Mouse (Mus musculus): Measurements from ENCODE around the gene Hist1h1t.

DNA sequence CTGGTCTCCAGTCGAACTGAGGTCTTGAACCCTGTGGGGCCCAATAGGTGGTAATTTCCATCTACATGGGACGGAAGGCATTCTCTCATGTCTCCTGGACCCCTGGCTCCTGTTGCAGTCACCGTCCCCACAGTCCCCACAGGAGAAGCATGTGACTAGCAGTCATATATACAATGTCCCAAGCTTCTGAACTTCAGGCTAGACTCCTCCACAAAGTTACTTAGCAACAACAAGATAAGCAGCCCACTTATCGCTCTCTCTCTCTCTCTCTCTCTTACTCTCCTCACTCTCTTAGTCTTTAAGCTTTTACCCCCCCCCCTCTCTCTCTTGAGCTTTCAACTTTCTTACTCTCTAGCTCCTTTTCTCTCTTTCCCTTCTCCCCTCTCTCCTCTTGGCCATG, 28.6 kb downstream of the Hist1h1t start:
- TF ChIP-seq CTCF (IDR thresholded peaks at IDR 0.05; ENCODE audit: borderline replicate concordance, control insufficient read depth, extremely low read depth, insufficient read depth, low read length, poor library complexity) (no peak), POLR2A (IDR thresholded peaks at IDR 0.05; ENCODE audit: control insufficient read depth, extremely low read depth, insufficient read depth, low read length, poor library complexity) (no peak)

Measured in thymus, adult 2 months (tissue).